Mouse (Mus musculus): Measurements from ENCODE around the gene Dtx2. TPM values are rescaled to one million over a fixed set of nuclear protein-coding genes. Genes with fewer than 3 reads are reported as not detected.

Gene Dtx2
- total and polyA plus RNA-seq, 2 experiments from 2014 or later = 14.6 to 27.4 TPM

- no peak for DNase-seq (ENCODE audit: low spot score)
- 57% methylated on average over 9 of the region's 9 CpGs for WGBS
- Histone ChIP-seq H3K4me1 (ENCODE audit: control insufficient read depth, insufficient read depth) (peaks cover 16% of the 10 kb centered on the region), H3K4me2 (ENCODE audit: low read depth, low read length) (no peak overlapping the region), H3K9ac (replicated peaks; ENCODE audit: low read depth, low read length) (no peak overlapping the region), H3K27ac (ENCODE audit: low read depth) (no peak overlapping the region), H3K9me3 (replicated peaks; ENCODE audit: control insufficient read depth, low read length) (no peaks in the 10 kb centered on the region), H3K36me3 (replicated peaks; ENCODE audit: control insufficient read depth, insufficient read depth, low read length) (no peaks in the 10 kb centered on the region), H3K27me3 (ENCODE audit: control insufficient read depth, insufficient read depth, low read length) (no peaks in the 10 kb centered on the region), H3K4me3 (ENCODE audit: low read depth, low read length) (no peak overlapping the region)
- TF ChIP-seq EP300 (IDR thresholded peaks at IDR 0.05; ENCODE audit: low read depth) (no peak), CTCF (IDR thresholded peaks at IDR 0.05; ENCODE audit: low read depth) (peak; percentile 21; the same call in 1 of the 2 replicates)
- ATAC-seq (ENCODE audit: insufficient read depth, low read depth) = no peak
Measured at GRCm38 (mm10) chr5:135966866-135967265, 27.7 kb upstream of the Dtx2 start.

GRCm38 (mm10) chr5:135968781-135969180 is 25.8 kb upstream of the Dtx2 start:
- Histone ChIP-seq H3K27ac (ENCODE audit: low read depth) (no peak overlapping the region), H3K36me3 (replicated peaks; ENCODE audit: control insufficient read depth, insufficient read depth, low read length) (no peaks in the 10 kb centered on the region), H3K4me3 (ENCODE audit: low read depth, low read length) (no peak overlapping the region), H3K9ac (replicated peaks; ENCODE audit: low read depth, low read length) (no peak overlapping the region), H3K9me3 (replicated peaks; ENCODE audit: control insufficient read depth, low read length) (no peaks in the 10 kb centered on the region), H3K27me3 (ENCODE audit: control insufficient read depth, insufficient read depth, low read length) (no peaks in the 10 kb centered on the region), H3K4me2 (ENCODE audit: low read depth, low read length) (no peak overlapping the region), H3K4me1 (ENCODE audit: control insufficient read depth, insufficient read depth) (peaks cover 9% of the 10 kb centered on the region; the same call in 1 of the 2 replicates)
- WGBS = 59% methylated on average over 1 of the region's 1 CpGs
- ATAC-seq (ENCODE audit: insufficient read depth, low read depth) = no peak
- DNase-seq (ENCODE audit: low spot score) = no peak
- TF ChIP-seq CTCF (IDR thresholded peaks at IDR 0.05; ENCODE audit: low read depth) (peak; percentile 57), EP300 (IDR thresholded peaks at IDR 0.05; ENCODE audit: low read depth) (no peak)

- Histone ChIP-seq H3K4me3 (ENCODE audit: low read depth, low read length) (no peak overlapping the region), H3K9me3 (replicated peaks; ENCODE audit: control insufficient read depth, low read length) (no peaks in the 10 kb centered on the region), H3K27ac (ENCODE audit: low read depth) (no peak overlapping the region), H3K4me1 (ENCODE audit: control insufficient read depth, insufficient read depth) (peaks cover 5% of the 10 kb centered on the region; the same call in 1 of the 2 replicates), H3K9ac (replicated peaks; ENCODE audit: low read depth, low read length) (no peak overlapping the region), H3K4me2 (ENCODE audit: low read depth, low read length) (no peak overlapping the region), H3K27me3 (ENCODE audit: control insufficient read depth, insufficient read depth, low read length) (no peaks in the 10 kb centered on the region), H3K36me3 (replicated peaks; ENCODE audit: control insufficient read depth, insufficient read depth, low read length) (no peaks in the 10 kb centered on the region)
- no peak for TF ChIP-seq CTCF (IDR thresholded peaks at IDR 0.05; ENCODE audit: low read depth)
- TF ChIP-seq EP300 (IDR thresholded peaks at IDR 0.05; ENCODE audit: low read depth) = no peak
- DNase-seq (ENCODE audit: low spot score) (no peak), ATAC-seq (ENCODE audit: insufficient read depth, low read depth) (no peak)
- WGBS = 65% methylated on average over 6 of the region's 6 CpGs
Measured at GRCm38 (mm10) chr5:135970247-135970646, 24.4 kb upstream of the Dtx2 start.

- TF ChIP-seq CTCF (IDR thresholded peaks at IDR 0.05; ENCODE audit: low read depth) (no peak), EP300 (IDR thresholded peaks at IDR 0.05; ENCODE audit: low read depth) (no peak)
- DNase-seq (ENCODE audit: low spot score) (no peak), ATAC-seq (ENCODE audit: insufficient read depth, low read depth) (no peak)
- no peaks in the 10 kb centered on the region for H3K27me3 ChIP-seq (ENCODE audit: control insufficient read depth, insufficient read depth, low read length)
- H3K27ac ChIP-seq (ENCODE audit: low read depth) = no peak overlapping the region
- no peak overlapping the region for H3K9ac ChIP-seq (replicated peaks; ENCODE audit: low read depth, low read length)
- WGBS = 79% methylated on average over 7 of the region's 7 CpGs
- no peaks in the 10 kb centered on the region for H3K9me3 ChIP-seq (replicated peaks; ENCODE audit: control insufficient read depth, low read length)
- no peak overlapping the region for H3K4me3 ChIP-seq (ENCODE audit: low read depth, low read length)
- H3K4me2 ChIP-seq (ENCODE audit: low read depth, low read length) = no peak overlapping the region
- H3K4me1 ChIP-seq (ENCODE audit: control insufficient read depth, insufficient read depth) = no peaks in the 10 kb centered on the region
- no peaks in the 10 kb centered on the region for H3K36me3 ChIP-seq (replicated peaks; ENCODE audit: control insufficient read depth, insufficient read depth, low read length)
Measured at GRCm38 (mm10) chr5:135971876-135972275, 22.7 kb upstream of the Dtx2 start.

GRCm38 (mm10) chr5:135974365-135974764 is 20.2 kb upstream of the Dtx2 start, which contains the start of gene Ssc4d:
Gene Ssc4d (minus strand): TSS chr5:135974531.
- Histone ChIP-seq H3K27me3 (ENCODE audit: control insufficient read depth, insufficient read depth, low read length) (no peaks in the 10 kb centered on the region), H3K27ac (ENCODE audit: low read depth) (no peak within 1 kb of the TSS), H3K9ac (replicated peaks; ENCODE audit: low read depth, low read length) (no peak within 1 kb of the TSS), H3K9me3 (replicated peaks; ENCODE audit: control insufficient read depth, low read length) (no peaks in the 10 kb centered on the region), H3K4me3 (ENCODE audit: low read depth, low read length) (no peak within 1 kb of the TSS), H3K4me1 (ENCODE audit: control insufficient read depth, insufficient read depth) (no peaks in the 10 kb centered on the region), H3K36me3 (replicated peaks; ENCODE audit: control insufficient read depth, insufficient read depth, low read length) (no peaks in the 10 kb centered on the region), H3K4me2 (ENCODE audit: low read depth, low read length) (no peak within 1 kb of the TSS)
- TF ChIP-seq EP300 (IDR thresholded peaks at IDR 0.05; ENCODE audit: low read depth) (no peak), CTCF (IDR thresholded peaks at IDR 0.05; ENCODE audit: low read depth) (no peak)
- 35% methylated on average over 9 of the region's 9 CpGs for WGBS
- ATAC-seq (ENCODE audit: insufficient read depth, low read depth) (no peak), DNase-seq (ENCODE audit: low spot score) (no peak)
